Mouse (Mus musculus): ENCODE data around the gene Sap30l.

GRCm38 (mm10) chr11:57764124-57764523 is 37.3 kb upstream of the Sap30l start:
- TF ChIP-seq MAFK (IDR thresholded peaks at IDR 0.05; ENCODE audit: insufficient read depth, low read depth, low read length) (no peak), CHD2 (IDR thresholded peaks at IDR 0.05; ENCODE audit: low read depth, low read length) (no peak)
